Mouse (Mus musculus): ENCODE results near the gene Slc1a1. TPM values are rescaled to one million over a fixed set of nuclear protein-coding genes. Genes with fewer than 3 reads are reported as not detected.

Gene Slc1a1
- not detected for total RNA-seq (2023)

DNA sequence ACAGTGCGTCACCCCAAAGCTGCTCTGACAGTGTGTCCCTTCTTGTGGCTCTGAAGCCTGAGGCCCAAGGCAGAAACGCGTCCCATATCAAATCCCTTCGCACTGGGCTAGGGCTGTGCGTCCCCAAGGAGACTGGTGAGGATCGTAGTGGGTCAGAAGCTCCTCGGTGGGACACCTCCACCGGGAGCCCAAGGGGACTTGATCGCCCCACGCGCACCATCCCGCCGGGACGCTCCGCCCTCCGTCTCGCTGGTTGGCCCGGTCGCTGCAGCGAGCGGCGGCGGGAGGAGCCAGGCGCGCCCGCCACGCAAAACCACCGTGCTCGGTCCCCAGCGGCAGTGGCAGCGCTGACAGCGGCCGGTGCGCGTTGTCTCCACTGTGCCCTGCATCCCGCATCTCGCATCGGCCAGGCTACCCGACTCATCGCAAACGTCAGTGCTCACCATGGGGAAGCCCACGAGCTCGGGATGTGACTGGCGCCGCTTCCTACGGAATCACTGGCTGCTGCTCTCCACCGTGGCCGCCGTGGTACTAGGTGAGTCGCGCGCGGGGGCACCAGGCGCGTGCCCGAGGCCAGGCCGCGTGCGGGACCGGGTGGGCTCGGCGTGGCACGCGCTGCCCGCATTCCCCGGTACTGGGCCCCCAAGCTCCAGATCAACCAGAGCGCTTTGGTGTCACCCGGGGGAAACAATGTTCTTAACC lies at the start of gene Slc1a1:
Slc1a1 (plus strand) TSS at position 252 of the 702 bp plus-strand sequence.

Other genes starting within 250 kb of the Slc1a1 start
- 1 to 10 TPM; 4.0 to 4.9 TPM for gene Glis3, start 155.0 kb upstream of the Slc1a1 start, total RNA-seq (2023)
- gene Plpp6, start 128.9 kb downstream of the Slc1a1 start, total RNA-seq (2023): 1 to 10 TPM; 6.1 to 6.7 TPM
- gene 4430402I18Rik, start 132.8 kb downstream of the Slc1a1 start, total RNA-seq (2023): not detected
- gene Cdc37l1, start 155.3 kb downstream of the Slc1a1 start, total RNA-seq (2023): 10 to 100 TPM; 31.8 to 35.3 TPM
- 10 to 100 TPM; 11.9 to 12.8 TPM for gene Ak3, start 212.9 kb downstream of the Slc1a1 start, total RNA-seq (2023)